Mouse (Mus musculus): ENCODE data around the gene Ttc3. TPM values are rescaled to one million over a fixed set of nuclear protein-coding genes. Genes with fewer than 3 reads are reported as not detected.

Gene Ttc3
- polyA plus RNA-seq, 1 experiment from 2014 or later, result 152 TPM

DNA sequence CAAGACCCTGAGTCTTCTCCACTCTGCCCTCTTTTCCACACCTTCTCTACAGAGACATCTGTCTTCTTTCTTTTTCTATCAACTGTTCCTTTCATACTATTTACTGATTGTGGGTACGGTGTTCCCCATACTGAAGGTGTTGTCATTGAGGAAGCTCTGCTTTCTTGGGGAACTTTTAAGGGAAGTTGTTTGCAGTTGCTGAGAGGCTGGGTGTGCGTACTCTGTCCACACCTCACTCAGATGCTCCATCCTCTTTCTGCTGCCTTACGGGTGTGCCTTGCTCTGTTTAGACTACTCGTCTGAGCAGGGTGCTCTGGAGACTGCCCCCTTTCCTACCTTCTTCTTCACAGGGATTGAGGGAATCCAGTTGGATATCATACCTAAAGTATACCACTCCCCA is 21.9 kb downstream of the Ttc3 start:
- DNase-seq (ENCODE audit: low spot score), result no peak
- TF ChIP-seq CTCF (IDR thresholded peaks at IDR 0.05; ENCODE audit: low read depth), result no peak
- no peak for ATAC-seq (replicated peaks; ENCODE audit: low FRiP score, low read depth)
- Histone ChIP-seq H3K4me2 (ENCODE audit: low read length) (no peak overlapping the region), H3K27me3 (ENCODE audit: insufficient read depth, low read length) (no peaks in the 10 kb centered on the region), H3K9ac (ENCODE audit: low read depth, low read length) (no peak overlapping the region), H3K4me3 (replicated peaks; ENCODE audit: low read depth, low read length) (no peak overlapping the region), H3K36me3 (ENCODE audit: insufficient read depth, low read length) (0 out of 2 replicates have a peak, but pooled peaks cover 13% of the 10 kb centered on the region), H3K9me3 (replicated peaks; ENCODE audit: low read length) (no peaks in the 10 kb centered on the region), H3K27ac (no peak overlapping the region), H3K4me1 (replicated peaks; ENCODE audit: insufficient read depth, low read length) (no peaks in the 10 kb centered on the region)
- 85% methylated on average over 4 of the region's 4 CpGs for WGBS

- H3K27ac ChIP-seq, result no peak overlapping the region
- 71% methylated on average over 3 of the region's 3 CpGs for WGBS
- no peaks in the 10 kb centered on the region for H3K4me1 ChIP-seq (replicated peaks; ENCODE audit: insufficient read depth, low read length)
- H3K36me3 ChIP-seq (ENCODE audit: insufficient read depth, low read length), result 0 out of 2 replicates have a peak, but pooled peaks cover 13% of the 10 kb centered on the region
- H3K9ac ChIP-seq (ENCODE audit: low read depth, low read length), result no peak overlapping the region
- H3K9me3 ChIP-seq (replicated peaks; ENCODE audit: low read length), result no peaks in the 10 kb centered on the region
- ATAC-seq (replicated peaks; ENCODE audit: low FRiP score, low read depth), result no peak
- H3K4me3 ChIP-seq (replicated peaks; ENCODE audit: low read depth, low read length), result no peak overlapping the region
- no peaks in the 10 kb centered on the region for H3K27me3 ChIP-seq (ENCODE audit: insufficient read depth, low read length)
- no peak overlapping the region for H3K4me2 ChIP-seq (ENCODE audit: low read length)
- no peak for TF ChIP-seq CTCF (IDR thresholded peaks at IDR 0.05; ENCODE audit: low read depth)
- no peak for DNase-seq (ENCODE audit: low spot score)
Observed at GRCm38 (mm10) chr16:94395051-94395450, 24.6 kb downstream of the Ttc3 start.

DNA sequence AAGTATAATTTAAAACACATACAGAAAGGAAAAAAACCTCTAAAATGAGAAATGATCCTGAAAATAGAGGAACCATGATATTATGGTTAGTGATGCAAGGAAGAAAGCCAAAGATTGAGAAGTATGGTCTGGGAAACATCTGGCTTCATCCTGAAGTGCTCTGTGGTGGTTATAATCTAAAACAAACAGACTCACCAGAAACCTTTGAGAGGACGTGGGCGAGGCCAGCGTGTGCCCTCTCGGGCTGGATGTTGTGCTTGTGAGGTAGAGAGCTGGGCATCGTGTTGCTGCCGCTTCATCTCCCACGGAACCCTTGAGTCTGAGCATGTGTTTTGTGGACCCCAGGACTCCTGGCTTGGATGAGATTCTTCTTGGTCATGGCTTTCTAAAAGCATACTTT is 26.2 kb downstream of the Ttc3 start:
- DNase-seq (ENCODE audit: low spot score) (no peak), ATAC-seq (replicated peaks; ENCODE audit: low FRiP score, low read depth) (no peak)
- Histone ChIP-seq H3K9me3 (replicated peaks; ENCODE audit: low read length) (no peaks in the 10 kb centered on the region), H3K27ac (no peak overlapping the region), H3K4me2 (ENCODE audit: low read length) (no peak overlapping the region), H3K36me3 (ENCODE audit: insufficient read depth, low read length) (0 out of 2 replicates have a peak, but pooled peaks cover 13% of the 10 kb centered on the region), H3K4me3 (replicated peaks; ENCODE audit: low read depth, low read length) (no peak overlapping the region), H3K9ac (ENCODE audit: low read depth, low read length) (no peak overlapping the region), H3K4me1 (replicated peaks; ENCODE audit: insufficient read depth, low read length) (no peaks in the 10 kb centered on the region), H3K27me3 (ENCODE audit: insufficient read depth, low read length) (no peaks in the 10 kb centered on the region)
- no peak for TF ChIP-seq CTCF (IDR thresholded peaks at IDR 0.05; ENCODE audit: low read depth)
- 78% methylated on average over 7 of the region's 7 CpGs for WGBS

DNA sequence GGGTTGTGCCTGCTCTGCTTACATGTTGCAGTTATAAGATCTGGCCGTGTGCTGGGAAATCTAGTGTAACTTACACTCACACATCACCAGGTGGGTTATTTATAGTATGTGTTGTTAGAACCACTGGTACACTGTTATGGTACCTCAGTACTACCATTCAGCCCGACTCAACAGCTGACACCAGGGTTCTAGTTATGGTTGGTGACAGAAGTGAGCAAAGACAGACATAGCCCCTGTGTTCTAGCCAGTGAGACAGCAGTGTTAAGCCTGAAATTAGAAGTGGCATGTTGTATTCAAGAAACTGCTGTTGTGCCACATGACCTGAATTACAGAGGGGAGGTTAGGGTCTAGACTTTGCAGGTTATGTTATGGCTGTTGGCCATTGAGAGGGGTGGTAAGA is 28.7 kb downstream of the Ttc3 start:
- Histone ChIP-seq H3K9me3 (replicated peaks; ENCODE audit: low read length) (no peaks in the 10 kb centered on the region), H3K27me3 (ENCODE audit: insufficient read depth, low read length) (no peaks in the 10 kb centered on the region), H3K27ac (no peak overlapping the region), H3K4me2 (ENCODE audit: low read length) (no peak overlapping the region), H3K4me1 (replicated peaks; ENCODE audit: insufficient read depth, low read length) (no peaks in the 10 kb centered on the region), H3K4me3 (replicated peaks; ENCODE audit: low read depth, low read length) (no peak overlapping the region), H3K9ac (ENCODE audit: low read depth, low read length) (no peak overlapping the region), H3K36me3 (ENCODE audit: insufficient read depth, low read length) (0 out of 2 replicates have a peak, but pooled peaks cover 10% of the 10 kb centered on the region)
- TF ChIP-seq CTCF (IDR thresholded peaks at IDR 0.05; ENCODE audit: low read depth), result no peak
- ATAC-seq (replicated peaks; ENCODE audit: low FRiP score, low read depth) (no peak), DNase-seq (ENCODE audit: low spot score) (no peak)
- WGBS, result 72% methylated on average over 2 of the region's 2 CpGs

DNA sequence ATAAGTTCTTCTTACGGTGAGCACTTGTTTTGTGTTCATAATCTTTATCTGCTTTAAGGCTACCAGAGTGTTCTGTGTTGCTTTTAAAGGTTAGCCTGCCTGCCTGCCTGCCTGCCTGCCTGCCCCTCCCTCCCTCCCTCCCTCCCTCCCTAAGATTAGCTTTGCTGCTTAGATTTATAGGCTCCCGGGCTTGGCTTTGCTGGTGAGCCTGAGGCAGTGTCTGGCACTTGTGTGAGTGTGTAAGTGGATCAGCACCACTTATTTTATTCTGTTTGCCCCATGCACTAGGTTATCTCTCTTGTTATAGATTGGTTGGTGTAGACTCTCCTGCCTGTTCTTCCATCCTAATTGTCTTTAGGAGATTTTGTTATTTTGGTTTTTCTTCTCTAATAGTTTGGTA is 31.2 kb downstream of the Ttc3 start:
- Histone ChIP-seq H3K9ac (ENCODE audit: low read depth, low read length) (no peak overlapping the region), H3K36me3 (ENCODE audit: insufficient read depth, low read length) (0 out of 2 replicates have a peak, but pooled peaks cover 11% of the 10 kb centered on the region), H3K4me1 (replicated peaks; ENCODE audit: insufficient read depth, low read length) (no peaks in the 10 kb centered on the region), H3K4me2 (ENCODE audit: low read length) (no peak overlapping the region), H3K9me3 (replicated peaks; ENCODE audit: low read length) (no peaks in the 10 kb centered on the region), H3K4me3 (replicated peaks; ENCODE audit: low read depth, low read length) (no peak overlapping the region), H3K27me3 (ENCODE audit: insufficient read depth, low read length) (no peaks in the 10 kb centered on the region), H3K27ac (no peak overlapping the region)
- TF ChIP-seq CTCF (IDR thresholded peaks at IDR 0.05; ENCODE audit: low read depth), result no peak
- no peak for ATAC-seq (replicated peaks; ENCODE audit: low FRiP score, low read depth)
- WGBS, result 17% methylated on average over 2 of the region's 2 CpGs
- peak; percentile 17 for DNase-seq (ENCODE audit: low spot score)

DNA sequence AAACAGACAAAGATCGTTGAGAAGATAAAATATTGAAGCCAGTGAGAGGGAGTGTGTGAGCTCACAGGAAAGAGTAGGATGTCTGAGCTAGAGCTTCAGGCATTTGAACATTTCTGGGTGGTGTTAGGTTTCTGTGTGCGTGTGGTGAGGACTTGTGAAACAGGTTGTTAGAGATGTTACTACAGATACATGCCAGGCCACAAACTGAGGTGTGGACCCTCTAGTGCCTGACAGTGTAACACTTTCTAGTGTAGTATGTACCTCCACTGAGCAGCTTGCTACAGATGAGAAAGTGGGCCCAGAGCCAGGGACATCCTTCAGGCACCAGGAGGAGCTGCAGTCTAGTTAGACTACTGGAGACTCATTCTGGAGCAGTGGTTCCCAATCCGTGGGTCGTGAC is 31.8 kb downstream of the Ttc3 start:
- ATAC-seq (replicated peaks; ENCODE audit: low FRiP score, low read depth) (no peak; the same call in 1 of the 2 replicates), DNase-seq (ENCODE audit: low spot score) (peak; percentile 15)
- H3K4me2 ChIP-seq (ENCODE audit: low read length), result no peak overlapping the region
- no peak overlapping the region for H3K9ac ChIP-seq (ENCODE audit: low read depth, low read length)
- no peak overlapping the region for H3K27ac ChIP-seq
- no peak for TF ChIP-seq CTCF (IDR thresholded peaks at IDR 0.05; ENCODE audit: low read depth)
- no peak overlapping the region for H3K4me3 ChIP-seq (replicated peaks; ENCODE audit: low read depth, low read length)
- H3K4me1 ChIP-seq (replicated peaks; ENCODE audit: insufficient read depth, low read length), result no peaks in the 10 kb centered on the region
- WGBS, result 62% methylated on average over 4 of the region's 4 CpGs
- H3K27me3 ChIP-seq (ENCODE audit: insufficient read depth, low read length), result no peaks in the 10 kb centered on the region
- 0 out of 2 replicates have a peak, but pooled peaks cover 10% of the 10 kb centered on the region for H3K36me3 ChIP-seq (ENCODE audit: insufficient read depth, low read length)
- no peaks in the 10 kb centered on the region for H3K9me3 ChIP-seq (replicated peaks; ENCODE audit: low read length)

GRCm38 (mm10) chr16:94411287-94411686 is 40.9 kb downstream of the Ttc3 start:
- no peak overlapping the region for H3K4me3 ChIP-seq (replicated peaks; ENCODE audit: low read depth, low read length)
- H3K4me1 ChIP-seq (replicated peaks; ENCODE audit: insufficient read depth, low read length), result no peaks in the 10 kb centered on the region
- H3K9ac ChIP-seq (ENCODE audit: low read depth, low read length), result no peak overlapping the region
- no peak overlapping the region for H3K27ac ChIP-seq
- H3K4me2 ChIP-seq (ENCODE audit: low read length), result no peak overlapping the region
- H3K9me3 ChIP-seq (replicated peaks; ENCODE audit: low read length), result no peaks in the 10 kb centered on the region
- 69% methylated on average over 3 of the region's 3 CpGs for WGBS
- H3K36me3 ChIP-seq (ENCODE audit: insufficient read depth, low read length), result peaks cover 20% of the 10 kb centered on the region; the same call in 1 of the 2 replicates
- no peaks in the 10 kb centered on the region for H3K27me3 ChIP-seq (ENCODE audit: insufficient read depth, low read length)
- no peak for ATAC-seq (replicated peaks; ENCODE audit: low FRiP score, low read depth)
- DNase-seq (ENCODE audit: low spot score), result no peak
- TF ChIP-seq CTCF (IDR thresholded peaks at IDR 0.05; ENCODE audit: low read depth), result no peak
